Mouse (Mus musculus) central nervous system, embryonic 11.5 days (tissue): ENCODE measurements around the gene Pole4. TPM values are rescaled to one million over a fixed set of nuclear protein-coding genes. Genes with fewer than 3 reads are reported as not detected.

Experiments used
- polyA plus RNA-seq: library from polyadenylated mRNA; depleted of rRNA; stranded (reverse); fragments of >200 nt; gene quantifications from 2 replicates; pipeline ENCODE4 v1.2.3, GENCODE M21; 2012; rRNA removed

The Pole4 gene
- polyA plus RNA-seq = 43.0 and 113 TPM in 2 replicates

GRCm38 (mm10) chr6:82705221-82705620 lies at the start of gene Pole4:
TSS of gene Pole4 (minus strand) at chr6:82705365.

Other genes starting within 250 kb of the Pole4 start
- 15.9 and 22.3 TPM in 2 replicates for gene Hk2, start 69.1 kb upstream of the Pole4 start, polyA plus RNA-seq
- 4.6 and 5.0 TPM in 2 replicates for gene Sema4f, start 234.4 kb upstream of the Pole4 start, polyA plus RNA-seq
- 0.31 and 1.7 TPM in 2 replicates for gene M1ap, start 241.5 kb upstream of the Pole4 start, polyA plus RNA-seq